Mouse (Mus musculus): ENCODE data around the gene Psme2. TPM values are rescaled to one million over a fixed set of nuclear protein-coding genes. Genes with fewer than 3 reads are reported as not detected.

Gene Psme2
- total RNA-seq (2021) (100 to 1,000 TPM; 329 to 332 TPM), polyA plus RNA-seq (2012; rRNA removed) (49.2 and 65.1 TPM in 2 replicates)
- long read RNA-seq, transcript Psme2-208 (11 exons, 962 nt): major isoform, 149 of 154 reads
- long read RNA-seq, partial matches to known transcripts: 2 of 154 reads
- long read RNA-seq, other reads (novel, unspliced or antisense): 2 of 154 reads

- DNase-seq: peak; percentile 97
These were observed at the start of gene Psme2 for GRCm38 (mm10) chr14:55590748-55591330. Psme2 (minus strand) TSS chr14:55591113.

GRCm38 (mm10) chr14:55637795-55638194 lies 46.9 kb upstream of the Psme2 start, which contains the start of gene Gm49378:
Gm49378 (minus strand) TSS chr14:55637895.
- no peak for DNase-seq

GRCm38 (mm10) chr14:55635523-55636007 lies 44.7 kb upstream of the Psme2 start, which contains the start of gene Ipo4:
Ipo4 (minus strand) TSS chr14:55635957.
- DNase-seq: peak; percentile 93

GRCm38 (mm10) chr14:55634874-55635522 lies 44.1 kb upstream of the Psme2 start:
- peak; percentile 71 for DNase-seq

- DNase-seq: peak; percentile 56
These were observed 38.4 kb upstream of the Psme2 start for GRCm38 (mm10) chr14:55629312-55629711.

- DNase-seq: no peak
These were observed 37.3 kb upstream of the Psme2 start for GRCm38 (mm10) chr14:55628077-55628827.

- no peak for DNase-seq
These were observed 27.7 kb upstream of the Psme2 start for GRCm38 (mm10) chr14:55618486-55619195.

GRCm38 (mm10) chr14:55617822-55618221 lies 26.9 kb upstream of the Psme2 start, which contains the start of gene Rec8:
Rec8 (plus strand) TSS chr14:55618037.
- DNase-seq: peak; percentile 45

- DNase-seq: no peak
These were observed 25.9 kb upstream of the Psme2 start for GRCm38 (mm10) chr14:55616844-55617243.

- DNase-seq: no peak
These were observed 25.0 kb upstream of the Psme2 start for GRCm38 (mm10) chr14:55615876-55616275.

- no peak for DNase-seq
These were observed 23.8 kb upstream of the Psme2 start for GRCm38 (mm10) chr14:55614565-55615178.

GRCm38 (mm10) chr14:55613346-55613745 lies 22.4 kb upstream of the Psme2 start:
- no peak for DNase-seq

GRCm38 (mm10) chr14:55608339-55608738 lies 17.4 kb upstream of the Psme2 start:
- no peak for DNase-seq

- DNase-seq: no peak
These were observed 15.0 kb upstream of the Psme2 start for GRCm38 (mm10) chr14:55605743-55606459.

GRCm38 (mm10) chr14:55604823-55605222 lies 13.9 kb upstream of the Psme2 start:
- DNase-seq: no peak

- DNase-seq: peak; percentile 96
These were observed 13.0 kb upstream of the Psme2 start for GRCm38 (mm10) chr14:55603633-55604576.

- no peak for DNase-seq
These were observed 12.3 kb upstream of the Psme2 start, which contains the start of gene Irf9 for GRCm38 (mm10) chr14:55603271-55603632. Irf9 (plus strand) TSS chr14:55603571.

- DNase-seq: no peak
These were observed 7.8 kb upstream of the Psme2 start for GRCm38 (mm10) chr14:55598521-55599390.

All from adrenal gland, adult 2 months (tissue).